Mouse (Mus musculus): ENCODE data around the gene Rxrg. TPM values are rescaled to one million over a fixed set of nuclear protein-coding genes. Genes with fewer than 3 reads are reported as not detected.
A peak's percentile ranks its signal among the peaks of the same experiment; 100 is the strongest.

The Rxrg gene
- polyA plus RNA-seq, 1 experiment: 1.6 TPM

- DNase-seq (ENCODE audit: low read depth in 1 of 2, low spot score in 2 of 2): no peak
- H3K4me3 ChIP-seq (ENCODE audit: extremely low read depth, insufficient read depth, insufficient read length): no peak overlapping the region
- WGBS: 9% methylated on average over 19 of the region's 19 CpGs
- TF ChIP-seq POLR2A (IDR thresholded peaks at IDR 0.05; ENCODE audit: low read depth, low read length) (no peak), CTCF (IDR thresholded peaks at IDR 0.05; ENCODE audit: extremely low read depth, insufficient read depth, insufficient read length, insufficient replicate concordance) (no peak)
- no peak overlapping the region for H3K27ac ChIP-seq (ENCODE audit: insufficient read depth, low read length)
- H3K4me1 ChIP-seq (ENCODE audit: control insufficient read depth, insufficient read depth, insufficient read length): no peaks in the 10 kb centered on the region
- peaks cover 2% of the 10 kb centered on the region for H3K27me3 ChIP-seq (ENCODE audit: control insufficient read depth, insufficient read depth, low read length)
- H3K36me3 ChIP-seq (ENCODE audit: control insufficient read depth, insufficient read depth, low read length): no peaks in the 10 kb centered on the region
These were observed 62.9 kb downstream of the Rxrg start for GRCm38 (mm10) chr1:167661123-167661522.

GRCm38 (mm10) chr1:167663136-167663535, 65.0 kb downstream of the Rxrg start:
- TF ChIP-seq CTCF (IDR thresholded peaks at IDR 0.05; ENCODE audit: extremely low read depth, insufficient read depth, insufficient read length, insufficient replicate concordance) (no peak), POLR2A (IDR thresholded peaks at IDR 0.05; ENCODE audit: low read depth, low read length) (no peak)
- H3K4me3 ChIP-seq (ENCODE audit: extremely low read depth, insufficient read depth, insufficient read length): no peak overlapping the region
- H3K36me3 ChIP-seq (ENCODE audit: control insufficient read depth, insufficient read depth, low read length): no peaks in the 10 kb centered on the region
- DNase-seq (ENCODE audit: low read depth in 1 of 2, low spot score in 2 of 2): no peak
- no peak overlapping the region for H3K27ac ChIP-seq (ENCODE audit: insufficient read depth, low read length)
- H3K4me1 ChIP-seq (ENCODE audit: control insufficient read depth, insufficient read depth, insufficient read length): no peaks in the 10 kb centered on the region
- H3K27me3 ChIP-seq (ENCODE audit: control insufficient read depth, insufficient read depth, low read length): peaks cover 2% of the 10 kb centered on the region
- WGBS: 77% methylated on average over 5 of the region's 5 CpGs

DNA sequence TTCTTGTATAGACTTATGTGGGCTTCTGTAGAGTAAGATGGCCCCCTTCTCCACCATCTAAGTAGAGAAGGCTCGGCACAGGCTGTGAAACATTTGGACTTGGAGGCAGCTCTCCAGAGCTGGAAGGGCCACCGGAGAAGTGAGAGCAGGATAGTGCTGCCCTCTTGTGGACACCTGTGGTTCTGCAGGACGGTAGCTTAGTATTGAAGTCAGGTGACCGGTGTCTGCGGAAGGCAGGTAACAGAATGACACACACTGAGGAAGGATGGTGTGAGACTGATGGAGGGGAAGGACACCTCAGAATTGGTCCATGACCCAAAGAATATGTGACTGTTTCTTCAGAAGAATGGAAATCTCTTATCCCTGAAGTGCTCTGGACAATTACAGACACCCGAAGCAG, 71.6 kb downstream of the Rxrg start:
- Histone ChIP-seq H3K27ac (ENCODE audit: insufficient read depth, low read length) (no peak overlapping the region), H3K4me3 (ENCODE audit: extremely low read depth, insufficient read depth, insufficient read length) (no peak overlapping the region), H3K36me3 (ENCODE audit: control insufficient read depth, insufficient read depth, low read length) (no peaks in the 10 kb centered on the region), H3K27me3 (ENCODE audit: control insufficient read depth, insufficient read depth, low read length) (no peaks in the 10 kb centered on the region), H3K4me1 (ENCODE audit: control insufficient read depth, insufficient read depth, insufficient read length) (no peaks in the 10 kb centered on the region)
- TF ChIP-seq CTCF (IDR thresholded peaks at IDR 0.05; ENCODE audit: extremely low read depth, insufficient read depth, insufficient read length, insufficient replicate concordance) (peak; percentile 71), POLR2A (IDR thresholded peaks at IDR 0.05; ENCODE audit: low read depth, low read length) (no peak)
- 41% methylated on average over 6 of the region's 6 CpGs for WGBS
- DNase-seq (ENCODE audit: low read depth in 1 of 2, low spot score in 2 of 2): peak in 1 of 2 experiments; percentile 17

DNA sequence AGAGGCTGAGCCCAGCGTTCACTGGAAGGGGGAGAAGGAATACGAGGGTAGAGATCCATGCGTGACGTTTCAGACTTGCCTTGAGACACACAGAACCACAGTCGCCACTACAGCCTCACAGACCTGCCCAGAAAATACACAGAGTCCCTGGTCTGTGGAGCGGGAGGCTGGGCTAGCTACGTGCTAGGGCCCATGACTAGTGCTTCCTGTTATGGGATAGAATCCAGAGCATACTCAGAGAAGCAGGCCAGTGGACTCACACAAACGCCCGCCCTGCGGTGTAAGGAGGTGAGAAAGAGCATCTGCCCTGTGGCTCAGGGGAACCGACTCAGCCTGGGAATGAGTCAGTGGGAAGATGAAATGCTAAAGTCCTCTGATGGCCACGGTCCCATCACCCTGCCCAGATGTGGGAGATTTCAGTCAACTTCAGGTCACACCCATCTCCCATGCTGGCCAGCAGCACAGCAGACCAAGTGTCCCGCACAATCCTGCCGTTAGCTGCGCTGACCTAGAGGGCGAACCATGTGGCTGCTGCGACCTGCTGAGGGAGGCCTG, 74.3 kb downstream of the Rxrg start:
- no peaks in the 10 kb centered on the region for H3K4me1 ChIP-seq (ENCODE audit: control insufficient read depth, insufficient read depth, insufficient read length)
- no peak for DNase-seq (ENCODE audit: low read depth in 1 of 2, low spot score in 2 of 2)
- WGBS: 19% methylated on average over 17 of the region's 17 CpGs
- no peak overlapping the region for H3K4me3 ChIP-seq (ENCODE audit: extremely low read depth, insufficient read depth, insufficient read length)
- H3K27ac ChIP-seq (ENCODE audit: insufficient read depth, low read length): no peak overlapping the region
- no peaks in the 10 kb centered on the region for H3K27me3 ChIP-seq (ENCODE audit: control insufficient read depth, insufficient read depth, low read length)
- H3K36me3 ChIP-seq (ENCODE audit: control insufficient read depth, insufficient read depth, low read length): no peaks in the 10 kb centered on the region
- no peak for TF ChIP-seq POLR2A (IDR thresholded peaks at IDR 0.05; ENCODE audit: low read depth, low read length)

DNA sequence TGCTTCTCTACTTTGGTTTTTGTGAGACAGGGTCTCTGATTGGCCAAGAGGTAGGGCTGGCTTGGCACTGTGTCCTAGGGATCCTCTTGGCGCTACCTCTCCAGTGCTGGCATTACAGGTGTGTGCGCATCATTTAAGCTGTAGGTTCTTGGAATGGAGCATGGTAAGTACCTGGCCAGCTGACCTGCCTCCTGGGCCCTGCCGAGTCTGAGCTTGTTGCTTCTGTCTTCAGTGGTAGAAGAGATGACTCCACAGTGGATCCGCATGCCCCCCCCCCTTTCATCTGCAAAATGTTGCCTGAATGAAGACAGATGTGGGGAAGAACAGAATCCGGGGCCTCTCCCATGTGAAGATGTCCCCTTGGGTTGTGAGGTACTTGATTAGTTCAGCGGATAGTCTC, 80.9 kb downstream of the Rxrg start:
- WGBS: 95% methylated on average over 6 of the region's 6 CpGs
- Histone ChIP-seq H3K4me3 (ENCODE audit: extremely low read depth, insufficient read depth, insufficient read length) (no peak overlapping the region), H3K27ac (ENCODE audit: insufficient read depth, low read length) (no peak overlapping the region), H3K36me3 (ENCODE audit: control insufficient read depth, insufficient read depth, low read length) (no peaks in the 10 kb centered on the region), H3K4me1 (ENCODE audit: control insufficient read depth, insufficient read depth, insufficient read length) (no peaks in the 10 kb centered on the region), H3K27me3 (ENCODE audit: control insufficient read depth, insufficient read depth, low read length) (no peaks in the 10 kb centered on the region)
- DNase-seq (ENCODE audit: low read depth in 1 of 2, low spot score in 2 of 2): no peak
- TF ChIP-seq POLR2A (IDR thresholded peaks at IDR 0.05; ENCODE audit: low read depth, low read length) (no peak), CTCF (IDR thresholded peaks at IDR 0.05; ENCODE audit: extremely low read depth, insufficient read depth, insufficient read length, insufficient replicate concordance) (no peak)

GRCm38 (mm10) chr1:167688001-167688346, 89.8 kb downstream of the Rxrg start:
- no peak overlapping the region for H3K4me3 ChIP-seq (ENCODE audit: extremely low read depth, insufficient read depth, insufficient read length)
- no peaks in the 10 kb centered on the region for H3K4me1 ChIP-seq (ENCODE audit: control insufficient read depth, insufficient read depth, insufficient read length)
- 10% methylated on average over 8 of the region's 8 CpGs for WGBS
- peaks cover 14% of the 10 kb centered on the region for H3K27me3 ChIP-seq (ENCODE audit: control insufficient read depth, insufficient read depth, low read length)
- no peak overlapping the region for H3K27ac ChIP-seq (ENCODE audit: insufficient read depth, low read length)
- no peak for DNase-seq (ENCODE audit: low read depth in 1 of 2, low spot score in 2 of 2)
- TF ChIP-seq POLR2A (IDR thresholded peaks at IDR 0.05; ENCODE audit: low read depth, low read length): no peak
- no peaks in the 10 kb centered on the region for H3K36me3 ChIP-seq (ENCODE audit: control insufficient read depth, insufficient read depth, low read length)

GRCm38 (mm10) chr1:167688347-167689231, 90.4 kb downstream of the Rxrg start:
- Histone ChIP-seq H3K27ac (ENCODE audit: insufficient read depth, low read length) (no peak overlapping the region), H3K4me1 (ENCODE audit: control insufficient read depth, insufficient read depth, insufficient read length) (no peaks in the 10 kb centered on the region), H3K36me3 (ENCODE audit: control insufficient read depth, insufficient read depth, low read length) (no peaks in the 10 kb centered on the region), H3K27me3 (ENCODE audit: control insufficient read depth, insufficient read depth, low read length) (peaks cover 14% of the 10 kb centered on the region), H3K4me3 (ENCODE audit: extremely low read depth, insufficient read depth, insufficient read length) (no peak overlapping the region)
- DNase-seq (ENCODE audit: low read depth in 1 of 2, low spot score in 2 of 2): no peak
- WGBS: 3% methylated on average over 92 of the region's 98 CpGs
- TF ChIP-seq CTCF (IDR thresholded peaks at IDR 0.05; ENCODE audit: extremely low read depth, insufficient read depth, insufficient read length, insufficient replicate concordance) (no peak), POLR2A (IDR thresholded peaks at IDR 0.05; ENCODE audit: low read depth, low read length) (no peak)

All from spleen, adult 2 months (tissue).